Mouse (Mus musculus): ENCODE results near the gene Fndc3b.

- TF ChIP-seq CTCF (IDR thresholded peaks at IDR 0.05; ENCODE audit: low read depth) (no peak), EP300 (IDR thresholded peaks at IDR 0.05; ENCODE audit: low read depth) (no peak)
These were observed 21.8 kb downstream of the Fndc3b start for GRCm38 (mm10) chr3:27689149-27689865.

Data from liver, embryonic 14.5 days (tissue).